Mouse (Mus musculus) liver, postnatal 0 days (tissue): ENCODE measurements around the gene Efcab12.

Experiments
- CTCF ChIP-seq: sonication (generic); IDR thresholded peaks from 2 replicates; pipeline ENCODE4 v1.5.1; 2016; ENCODE audit warnings: antibody characterized with exemption, low read depth
- EP300 ChIP-seq: IDR thresholded peaks from 2 replicates; pipeline ENCODE4 v1.6.1; 2016; ENCODE audit warnings: antibody characterized with exemption, low read depth, mild to moderate bottlenecking

GRCm38 (mm10) chr6:115845006-115845405 lies 6.8 kb upstream of the Efcab12 start:
- TF ChIP-seq CTCF (no peak), EP300 (no peak)
